Mouse (Mus musculus): ENCODE measurements around the gene Dpy30. TPM values are rescaled to one million over a fixed set of nuclear protein-coding genes. Genes with fewer than 3 reads are reported as not detected.
"Not testable (repeated sequence)": the region's sequence is repeated elsewhere in the genome, so short reads cannot be mapped to it uniquely, and the experiment has no call there.

The Dpy30 gene
- polyA plus RNA-seq, 1 experiment from 2014 or later, result 193 TPM

DNA sequence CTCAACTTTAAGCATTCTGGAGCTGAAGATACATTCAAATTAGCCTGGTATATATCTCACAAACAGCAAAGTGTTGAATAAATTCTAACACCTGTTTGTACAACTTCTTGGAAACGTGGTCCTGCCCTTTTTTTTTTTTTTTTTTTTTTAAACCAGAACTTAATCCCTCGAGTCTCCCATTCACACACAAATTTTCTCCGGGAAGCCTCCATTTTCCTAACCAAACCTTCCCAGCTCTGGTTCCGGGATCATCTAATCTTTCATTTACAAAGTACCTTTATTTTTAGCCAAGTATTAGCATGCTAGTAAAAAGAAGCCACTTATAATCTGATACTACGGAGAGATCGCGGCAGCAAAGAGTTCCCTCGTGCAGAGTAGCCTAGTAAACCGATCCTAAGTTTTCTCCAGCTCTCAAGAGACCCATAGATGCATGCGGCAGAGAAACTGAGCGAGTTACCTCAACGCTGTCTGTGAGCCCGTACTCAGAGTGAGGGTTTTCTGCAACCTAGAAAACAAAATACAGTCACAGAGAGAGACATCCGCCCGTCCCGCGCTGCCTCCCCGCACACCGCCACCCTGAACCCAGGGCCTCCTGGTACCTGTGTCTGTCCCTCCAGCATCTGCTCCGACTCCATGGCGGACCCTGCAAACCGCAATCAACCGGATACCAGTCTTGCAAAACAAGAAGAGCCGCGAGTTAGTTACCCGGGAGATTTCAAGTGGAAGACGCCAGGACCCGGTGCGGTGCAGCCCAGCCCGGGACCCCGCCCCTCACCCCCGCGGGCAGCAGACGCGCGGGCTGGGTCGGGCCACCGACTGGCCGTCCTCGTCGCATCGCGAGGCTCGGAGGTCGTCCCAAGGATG lies 8.1 kb downstream of the Dpy30 start:
- Histone ChIP-seq H3K4me1 (replicated peaks; ENCODE audit: control insufficient read depth, insufficient read depth) (no peaks in the 10 kb centered on the region), H3K4me3 (ENCODE audit: low read depth, low read length) (peak overlapping the region; percentile 76), H3K27me3 (ENCODE audit: control insufficient read depth, insufficient read depth, low read length) (no peaks in the 10 kb centered on the region), H3K27ac (replicated peaks) (peak overlapping the region; percentile 85), H3K9ac (ENCODE audit: low read length) (peak overlapping the region; percentile 78), H3K9me3 (ENCODE audit: control insufficient read depth, low read length) (no peaks in the 10 kb centered on the region), H3K4me2 (replicated peaks; ENCODE audit: low read depth) (peak overlapping the region; percentile 82), H3K36me3 (ENCODE audit: control insufficient read depth, insufficient read depth, low read length) (no peaks in the 10 kb centered on the region)
- no peak for ATAC-seq (ENCODE audit: low FRiP score, low TSS enrichment)
- TF ChIP-seq CTCF (IDR thresholded peaks at IDR 0.05; ENCODE audit: low read depth), result no peak
- TF ChIP-seq EP300 (optimal IDR thresholded peaks at IDR 0.05), result no peak
- WGBS, result under 1% methylated on average over 45 of the region's 45 CpGs
- no peak for DNase-seq (ENCODE audit: low spot score)

DNA sequence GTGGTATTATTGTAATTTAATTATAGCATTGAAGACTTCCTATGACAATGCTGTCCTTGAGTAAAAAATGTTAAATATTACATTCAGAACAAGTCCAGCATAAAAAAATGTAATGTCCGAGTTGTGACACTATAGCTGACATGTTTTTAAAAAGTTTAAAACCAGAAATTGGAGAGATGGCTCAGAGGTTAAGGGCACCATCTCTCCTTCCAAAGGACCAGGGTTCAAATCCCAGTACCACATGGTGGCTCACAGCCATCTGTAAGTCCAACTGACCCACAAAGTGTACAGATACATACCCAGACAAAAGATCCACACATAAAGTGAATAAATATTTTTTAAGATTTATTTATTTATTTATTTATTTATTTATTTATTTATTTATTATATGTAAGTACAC lies 17.7 kb downstream of the Dpy30 start:
- H3K27ac ChIP-seq (replicated peaks), result no peak overlapping the region
- H3K4me1 ChIP-seq (replicated peaks; ENCODE audit: control insufficient read depth, insufficient read depth), result no peaks in the 10 kb centered on the region
- DNase-seq (ENCODE audit: low spot score), result no peak
- peaks cover 4% of the 10 kb centered on the region; the same call in 1 of the 2 replicates for H3K36me3 ChIP-seq (ENCODE audit: control insufficient read depth, insufficient read depth, low read length)
- 95% methylated on average over 1 of the region's 1 CpGs for WGBS
- no peak for ATAC-seq (ENCODE audit: low FRiP score, low TSS enrichment)
- H3K9me3 ChIP-seq (ENCODE audit: control insufficient read depth, low read length), result no peaks in the 10 kb centered on the region
- H3K9ac ChIP-seq (ENCODE audit: low read length), result no peak overlapping the region
- no peaks in the 10 kb centered on the region for H3K27me3 ChIP-seq (ENCODE audit: control insufficient read depth, insufficient read depth, low read length)
- TF ChIP-seq EP300 (optimal IDR thresholded peaks at IDR 0.05), result no peak
- TF ChIP-seq CTCF (IDR thresholded peaks at IDR 0.05; ENCODE audit: low read depth), result no peak
- no peak overlapping the region for H3K4me2 ChIP-seq (replicated peaks; ENCODE audit: low read depth)
- H3K4me3 ChIP-seq (ENCODE audit: low read depth, low read length), result no peak overlapping the region

DNA sequence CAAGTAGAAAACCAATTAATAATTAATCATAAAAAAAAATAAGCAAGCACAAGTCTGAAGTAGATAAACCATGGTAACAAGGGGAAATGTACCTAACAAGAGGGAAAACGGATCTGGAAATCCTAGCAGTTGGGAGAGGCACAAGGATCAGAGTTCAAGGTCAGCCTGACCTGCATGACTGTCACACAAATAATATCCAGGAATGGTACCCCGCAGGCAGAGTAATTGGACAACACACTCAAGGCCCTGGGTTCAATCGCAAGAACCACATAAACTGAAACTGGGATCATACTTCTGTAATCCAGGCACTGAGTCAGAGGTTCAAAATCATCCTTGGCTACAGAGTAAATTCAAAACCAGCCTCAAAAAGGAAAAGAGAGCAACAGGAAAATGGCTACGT lies 18.1 kb downstream of the Dpy30 start:
- H3K4me1 ChIP-seq (replicated peaks; ENCODE audit: control insufficient read depth, insufficient read depth), result no peaks in the 10 kb centered on the region
- no peak overlapping the region for H3K4me3 ChIP-seq (ENCODE audit: low read depth, low read length)
- peaks cover 4% of the 10 kb centered on the region; the same call in 1 of the 2 replicates for H3K36me3 ChIP-seq (ENCODE audit: control insufficient read depth, insufficient read depth, low read length)
- H3K27ac ChIP-seq (replicated peaks), result no peak overlapping the region
- 91% methylated on average over 4 of the region's 4 CpGs for WGBS
- TF ChIP-seq EP300 (optimal IDR thresholded peaks at IDR 0.05) (no peak), CTCF (IDR thresholded peaks at IDR 0.05; ENCODE audit: low read depth) (no peak)
- H3K9me3 ChIP-seq (ENCODE audit: control insufficient read depth, low read length), result no peaks in the 10 kb centered on the region
- no peak for ATAC-seq (ENCODE audit: low FRiP score, low TSS enrichment)
- H3K9ac ChIP-seq (ENCODE audit: low read length), result no peak overlapping the region
- H3K4me2 ChIP-seq (replicated peaks; ENCODE audit: low read depth), result no peak overlapping the region
- DNase-seq (ENCODE audit: low spot score), result no peak
- no peaks in the 10 kb centered on the region for H3K27me3 ChIP-seq (ENCODE audit: control insufficient read depth, insufficient read depth, low read length)

DNA sequence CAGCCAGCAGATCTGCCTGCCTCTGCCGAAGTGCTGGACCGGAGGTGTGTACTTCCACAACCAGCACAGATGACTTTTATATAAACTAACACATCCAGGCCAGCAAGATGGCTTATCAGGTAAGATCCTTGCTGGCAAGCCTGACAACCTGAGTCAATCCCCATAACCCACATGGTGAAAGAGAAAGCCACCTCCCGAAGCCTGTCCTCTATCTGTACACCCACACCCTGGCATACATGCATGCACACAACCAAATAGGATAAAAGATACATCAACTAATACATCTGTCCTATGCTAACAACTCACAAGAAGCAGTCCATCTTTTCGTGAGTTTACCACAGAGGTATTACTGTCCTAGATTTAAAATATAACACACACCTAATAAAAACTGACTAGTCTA lies 19.7 kb downstream of the Dpy30 start:
- H3K9me3 ChIP-seq (ENCODE audit: control insufficient read depth, low read length), result no peaks in the 10 kb centered on the region
- H3K4me2 ChIP-seq (replicated peaks; ENCODE audit: low read depth), result no peak overlapping the region
- no peak overlapping the region for H3K27ac ChIP-seq (replicated peaks)
- H3K27me3 ChIP-seq (ENCODE audit: control insufficient read depth, insufficient read depth, low read length), result no peaks in the 10 kb centered on the region
- no peak overlapping the region for H3K4me3 ChIP-seq (ENCODE audit: low read depth, low read length)
- DNase-seq (ENCODE audit: low spot score) (no peak), ATAC-seq (ENCODE audit: low FRiP score, low TSS enrichment) (no peak)
- 82% methylated on average over 4 of the region's 4 CpGs for WGBS
- H3K4me1 ChIP-seq (replicated peaks; ENCODE audit: control insufficient read depth, insufficient read depth), result no peaks in the 10 kb centered on the region
- no peak overlapping the region for H3K9ac ChIP-seq (ENCODE audit: low read length)
- TF ChIP-seq EP300 (optimal IDR thresholded peaks at IDR 0.05) (no peak), CTCF (IDR thresholded peaks at IDR 0.05; ENCODE audit: low read depth) (no peak)
- H3K36me3 ChIP-seq (ENCODE audit: control insufficient read depth, insufficient read depth, low read length), result peaks cover 4% of the 10 kb centered on the region; the same call in 1 of the 2 replicates

DNA sequence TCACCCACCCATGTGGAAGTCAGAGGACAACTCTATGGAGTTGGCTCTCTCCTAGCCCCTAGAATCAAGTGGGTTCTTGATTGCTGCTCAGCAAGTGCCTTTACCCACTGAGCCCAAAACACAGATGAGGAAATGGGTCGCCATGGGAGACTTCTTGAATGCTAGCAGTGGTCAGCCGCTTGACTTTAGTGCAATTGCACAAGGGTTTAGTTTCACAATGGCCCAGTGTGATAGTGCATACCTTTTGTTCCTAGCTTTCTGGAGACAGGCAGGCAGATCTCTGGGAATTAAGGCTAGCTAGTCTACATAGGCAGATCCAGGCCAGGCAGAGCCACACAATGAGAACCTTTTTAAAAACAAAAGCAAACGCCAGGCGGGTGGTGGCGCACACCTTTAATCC lies 23.7 kb downstream of the Dpy30 start:
- ATAC-seq (ENCODE audit: low FRiP score, low TSS enrichment) (no peak), DNase-seq (ENCODE audit: low spot score) (no peak)
- WGBS, result 89% methylated on average over 5 of the region's 5 CpGs
- Histone ChIP-seq H3K9me3 (ENCODE audit: control insufficient read depth, low read length) (no peaks in the 10 kb centered on the region), H3K27me3 (ENCODE audit: control insufficient read depth, insufficient read depth, low read length) (no peaks in the 10 kb centered on the region), H3K36me3 (ENCODE audit: control insufficient read depth, insufficient read depth, low read length) (peaks cover 4% of the 10 kb centered on the region; the same call in 1 of the 2 replicates), H3K4me1 (replicated peaks; ENCODE audit: control insufficient read depth, insufficient read depth) (no peaks in the 10 kb centered on the region), H3K4me3 (ENCODE audit: low read depth, low read length) (no peak overlapping the region), H3K27ac (replicated peaks) (no peak overlapping the region), H3K9ac (ENCODE audit: low read length) (no peak overlapping the region), H3K4me2 (replicated peaks; ENCODE audit: low read depth) (no peak overlapping the region)
- TF ChIP-seq EP300 (optimal IDR thresholded peaks at IDR 0.05), result no peak
- no peak for TF ChIP-seq CTCF (IDR thresholded peaks at IDR 0.05; ENCODE audit: low read depth)

DNA sequence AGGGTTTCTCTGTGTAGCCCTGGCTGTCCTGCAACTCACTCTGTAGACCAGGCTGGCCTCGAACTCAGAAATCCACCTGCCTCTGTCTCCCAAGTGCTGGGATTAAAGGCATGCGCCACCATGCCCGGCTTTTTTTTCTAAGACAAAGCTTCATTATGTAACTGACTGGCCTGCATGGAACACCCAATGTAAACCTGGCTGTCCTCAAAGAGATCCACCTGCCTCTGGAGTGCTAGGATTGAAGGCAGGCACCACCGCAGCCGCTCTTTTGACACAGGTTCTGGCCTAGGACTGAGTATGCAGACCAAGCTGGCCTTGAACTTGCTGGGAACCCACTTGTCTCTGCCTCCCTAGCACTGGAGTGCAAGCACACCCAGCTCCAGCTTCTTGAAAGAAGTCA lies 26.8 kb downstream of the Dpy30 start:
- not testable (repeated sequence) for H3K9me3 ChIP-seq (ENCODE audit: control insufficient read depth, low read length); H3K36me3 ChIP-seq (ENCODE audit: control insufficient read depth, insufficient read depth, low read length)
- 84% methylated on average over 5 of the region's 5 CpGs for WGBS

More for the DNA sequence above, 26.8 kb downstream of the Dpy30 start:
- H3K4me2 ChIP-seq (replicated peaks; ENCODE audit: low read depth); ATAC-seq (ENCODE audit: low FRiP score, low TSS enrichment); H3K4me3 ChIP-seq (ENCODE audit: low read depth, low read length); H3K9ac ChIP-seq (ENCODE audit: low read length); DNase-seq (ENCODE audit: low spot score); H3K4me1 ChIP-seq (replicated peaks; ENCODE audit: control insufficient read depth, insufficient read depth); H3K27me3 ChIP-seq (ENCODE audit: control insufficient read depth, insufficient read depth, low read length); H3K27ac ChIP-seq (replicated peaks): not testable (repeated sequence)

Data from stomach, postnatal 0 days (tissue).